17 mouse cellular contexts compared by ENCODE assay signal in the genomic region with DNA sequence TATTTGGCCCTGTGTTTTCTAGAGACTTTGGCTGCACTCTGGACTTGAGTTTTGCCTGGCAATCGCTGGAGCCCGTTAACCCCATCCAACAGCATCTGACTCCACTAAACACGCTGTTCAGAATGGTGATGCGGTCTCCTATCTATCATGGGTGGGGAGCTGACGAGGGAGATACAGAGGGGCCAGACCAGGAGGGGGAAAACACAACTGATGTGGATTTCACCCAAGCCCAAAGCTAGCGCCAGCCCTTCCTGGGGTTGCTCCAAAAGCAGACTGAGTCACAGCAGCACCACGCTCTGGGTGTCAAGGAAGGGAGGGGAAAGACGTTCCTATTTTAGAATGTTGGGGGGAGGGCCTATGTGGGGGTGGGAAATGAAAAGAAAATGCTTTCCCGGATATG.
DNase-seq lines count a peak whose midpoint lies in the region; ATAC-seq and TF ChIP-seq lines count a peak whose summit lies in the region.
"Had no signal": no experiment of that assay in that cellular context is flagged by ENCODE, and none has a peak within 500 bp of the region (broad histone marks: within the 10 kb centered on the region; RNA-seq: fewer than 3 reads in every experiment).

No protein-coding gene starts in this region.

- TF ChIP-seq CTCF in lung, postnatal 0 days (IDR thresholded peaks at IDR 0.05), result no peak

- TF ChIP-seq EP300 in lung, postnatal 0 days (IDR thresholded peaks at IDR 0.05), result no peak

- ATAC-seq in lung, postnatal 0 days, result no peak
- ATAC-seq in megakaryocyte-erythroid progenitor cell, adult 5-6 weeks (replicated peaks; ENCODE audit: low FRiP score, low TSS enrichment, poor library complexity, severe bottlenecking), result peak; percentile 59
- ATAC-seq: forebrain, embryonic 15.5 days; hindbrain, embryonic 16.5 days; intestine, postnatal 0 days had no signal

- no peaks in the 10 kb centered on the region for H3K36me3 ChIP-seq in lung, postnatal 0 days (ENCODE audit: insufficient read depth, low read length)
- H3K36me3 ChIP-seq: forebrain, embryonic 15.5 days; limb, embryonic 10.5 days had no signal

- H3K9ac ChIP-seq in lung, postnatal 0 days (replicated peaks; ENCODE audit: low read depth), result no peak overlapping the region
- H3K9ac ChIP-seq: forebrain, embryonic 15.5 days had no signal

- 28% methylated on average over 8 of the region's 9 CpGs for WGBS in lung, postnatal 0 days

- no peak overlapping the region for H3K27ac ChIP-seq in lung, postnatal 0 days (ENCODE audit: low read length)
- H3K27ac ChIP-seq: forebrain, embryonic 15.5 days; kidney, postnatal 0 days; layer of hippocampus, adult 2 months; macrophage had no signal

- no peaks in the 10 kb centered on the region; the same call in 1 of the 2 replicates for H3K4me1 ChIP-seq in lung, postnatal 0 days (ENCODE audit: insufficient read depth, low read depth, low read length)

- H3K27me3 ChIP-seq in lung, postnatal 0 days (replicated peaks; ENCODE audit: insufficient read depth, low read length), result no peaks in the 10 kb centered on the region

- no peak overlapping the region for H3K4me3 ChIP-seq in lung, postnatal 0 days (ENCODE audit: low read depth, low read length)
- H3K4me3 ChIP-seq: forebrain, embryonic 15.5 days; layer of hippocampus, adult 2 months had no signal

- peak; percentile 90 for DNase-seq in heart, adult 11 months
- DNase-seq in heart, adult 8-10 months (ENCODE audit: low spot score), result no peak
- DNase-seq in lung, postnatal 0 days (ENCODE audit: low spot score), result peak; percentile 26
- no peak for DNase-seq in lung, adult 18-20 months
- peak; percentile 80 for DNase-seq in NIH3T3 (ENCODE audit: low read depth)
- no peak for DNase-seq in right cerebral cortex, adult 18-20 months
- DNase-seq: cerebellum, adult 11 months; right cerebral cortex, postnatal 4 days; thymus, postnatal 36 days had no signal

- H3K4me2 ChIP-seq in lung, postnatal 0 days (replicated peaks; ENCODE audit: low read depth, low read length), result no peak overlapping the region

- no peaks in the 10 kb centered on the region for H3K9me3 ChIP-seq in lung, postnatal 0 days (ENCODE audit: low read length)
- H3K9me3 ChIP-seq: forebrain, embryonic 15.5 days; limb, embryonic 10.5 days had no signal

Comparison
In these comparisons a context has a peak if more than half of its experiments do, and no peak if none do; other contexts are left out.
1. DNase-seq: peak in heart, adult 11 months (single experiment), lung, postnatal 0 days (single experiment) and NIH3T3 (single experiment); none in heart, adult 8-10 months (single experiment), lung, adult 18-20 months (0 of 2) and right cerebral cortex, adult 18-20 months (single experiment).